Mouse (Mus musculus): ENCODE results near the gene Npepps. TPM values are rescaled to one million over a fixed set of nuclear protein-coding genes. Genes with fewer than 3 reads are reported as not detected.
"Not testable (repeated sequence)": the region's sequence is repeated elsewhere in the genome, so short reads cannot be mapped to it uniquely, and the experiment has no call there.

Npepps gene
- polyA plus RNA-seq, 1 experiment, result 81.2 TPM

DNA sequence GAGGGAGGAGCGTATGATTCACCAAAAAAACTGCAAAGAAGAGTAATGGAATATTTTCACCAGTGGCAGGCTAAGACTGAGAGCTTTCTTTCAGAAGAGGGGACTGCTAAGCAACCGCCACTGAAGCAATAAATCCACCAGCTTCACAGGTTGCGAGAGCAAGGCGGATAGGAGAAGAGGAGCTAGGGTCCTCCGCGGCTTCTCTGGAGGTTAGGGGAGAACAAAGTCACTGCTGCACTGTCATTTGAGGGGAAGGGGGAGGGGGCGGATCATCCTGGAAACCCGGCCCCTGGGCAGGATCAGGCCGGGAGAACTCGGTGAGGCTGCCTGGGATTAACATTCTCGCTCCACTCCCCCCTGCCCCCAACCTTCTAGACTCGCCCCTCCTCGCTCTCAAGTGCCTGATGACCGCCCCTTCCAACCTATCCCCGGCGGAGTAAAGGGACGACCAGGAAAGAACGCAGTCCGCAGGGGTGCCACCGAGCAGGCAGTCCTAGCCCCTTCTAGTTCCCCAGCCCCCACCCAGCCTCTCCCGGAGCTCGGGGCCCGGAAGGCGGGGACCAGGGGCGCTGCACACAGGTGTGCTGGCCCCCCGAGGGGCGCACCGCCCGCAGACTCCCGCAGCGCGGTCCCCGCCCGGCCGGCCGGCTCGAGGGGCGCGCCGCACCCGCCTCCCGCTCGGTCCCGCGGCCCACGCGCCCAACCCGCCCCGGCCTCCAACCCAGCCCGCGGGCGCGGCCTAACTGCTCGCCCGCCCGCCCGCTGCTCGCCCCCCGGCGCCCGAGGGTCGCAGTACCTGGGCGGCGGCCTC lies 828 bp downstream of the Npepps start:
- peak; percentile 54; the same call in 1 of the 2 replicates for TF ChIP-seq POLR2A (IDR thresholded peaks at IDR 0.05; ENCODE audit: extremely low read depth, insufficient read depth, low read length)
- no peak for TF ChIP-seq CTCF (IDR thresholded peaks at IDR 0.05; ENCODE audit: extremely low read depth, insufficient read depth, low read length)
- Histone ChIP-seq H3K27ac (ENCODE audit: insufficient read depth, low read length) (peak overlapping the region; percentile 100), H3K4me1 (ENCODE audit: control insufficient read depth, insufficient read depth, low read length) (peaks cover 2% of the 10 kb centered on the region; the same call in 1 of the 2 replicates), H3K4me3 (ENCODE audit: insufficient read depth, low read length) (peak overlapping the region; percentile 84)

GRCm38 (mm10) chr11:97279040-97279404 lies 1.4 kb downstream of the Npepps start:
- Histone ChIP-seq H3K4me3 (ENCODE audit: insufficient read depth, low read length) (peak overlapping the region; percentile 84), H3K4me1 (ENCODE audit: control insufficient read depth, insufficient read depth, low read length) (peaks cover 2% of the 10 kb centered on the region; the same call in 1 of the 2 replicates), H3K27ac (ENCODE audit: insufficient read depth, low read length) (peak overlapping the region; percentile 100)
- TF ChIP-seq POLR2A (IDR thresholded peaks at IDR 0.05; ENCODE audit: extremely low read depth, insufficient read depth, low read length) (no peak), CTCF (IDR thresholded peaks at IDR 0.05; ENCODE audit: extremely low read depth, insufficient read depth, low read length) (no peak)

DNA sequence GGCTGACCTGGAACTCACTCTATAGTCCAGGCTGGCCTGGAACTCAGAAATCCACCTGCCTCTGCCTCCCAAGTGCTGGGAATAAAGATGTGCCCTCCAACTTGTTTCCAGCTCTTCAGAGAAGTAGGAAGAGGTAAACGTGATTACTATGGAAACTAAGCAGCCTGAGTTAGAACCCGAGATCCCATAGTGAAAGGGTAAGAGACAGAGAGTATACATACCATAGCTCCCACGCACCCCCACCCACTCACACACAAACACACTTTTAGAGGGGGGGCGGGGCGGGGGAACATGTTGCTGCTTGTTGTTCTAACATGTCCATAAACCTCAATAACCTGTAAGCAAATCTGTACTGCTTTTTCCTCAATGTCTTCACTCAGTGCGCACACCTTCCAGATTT lies 2.0 kb downstream of the Npepps start:
- H3K27ac ChIP-seq (ENCODE audit: insufficient read depth, low read length), result no peak overlapping the region
- peaks cover 2% of the 10 kb centered on the region; the same call in 1 of the 2 replicates for H3K4me1 ChIP-seq (ENCODE audit: control insufficient read depth, insufficient read depth, low read length)
- no peak for TF ChIP-seq CTCF (IDR thresholded peaks at IDR 0.05; ENCODE audit: extremely low read depth, insufficient read depth, low read length)
- peak overlapping the region; percentile 84; the same call in 1 of the 2 replicates for H3K4me3 ChIP-seq (ENCODE audit: insufficient read depth, low read length)

GRCm38 (mm10) chr11:97277166-97277565 lies 3.3 kb downstream of the Npepps start:
- no peak overlapping the region for H3K27ac ChIP-seq (ENCODE audit: insufficient read depth, low read length)
- no peak overlapping the region for H3K4me3 ChIP-seq (ENCODE audit: insufficient read depth, low read length)
- H3K4me1 ChIP-seq (ENCODE audit: control insufficient read depth, insufficient read depth, low read length), result peaks cover 2% of the 10 kb centered on the region; the same call in 1 of the 2 replicates
- TF ChIP-seq POLR2A (IDR thresholded peaks at IDR 0.05; ENCODE audit: extremely low read depth, insufficient read depth, low read length) (no peak), CTCF (IDR thresholded peaks at IDR 0.05; ENCODE audit: extremely low read depth, insufficient read depth, low read length) (no peak)

GRCm38 (mm10) chr11:97276019-97276418 lies 4.4 kb downstream of the Npepps start:
- no peak for TF ChIP-seq POLR2A (IDR thresholded peaks at IDR 0.05; ENCODE audit: extremely low read depth, insufficient read depth, low read length)
- Histone ChIP-seq H3K4me3 (ENCODE audit: insufficient read depth, low read length) (no peak overlapping the region), H3K27ac (ENCODE audit: insufficient read depth, low read length) (no peak overlapping the region), H3K4me1 (ENCODE audit: control insufficient read depth, insufficient read depth, low read length) (peaks cover 2% of the 10 kb centered on the region; the same call in 1 of the 2 replicates)

GRCm38 (mm10) chr11:97275349-97275748 lies 5.1 kb downstream of the Npepps start:
- TF ChIP-seq CTCF (IDR thresholded peaks at IDR 0.05; ENCODE audit: extremely low read depth, insufficient read depth, low read length) (no peak), POLR2A (IDR thresholded peaks at IDR 0.05; ENCODE audit: extremely low read depth, insufficient read depth, low read length) (no peak)
- H3K4me1 ChIP-seq (ENCODE audit: control insufficient read depth, insufficient read depth, low read length), result peaks cover 2% of the 10 kb centered on the region; the same call in 1 of the 2 replicates
- H3K27ac ChIP-seq (ENCODE audit: insufficient read depth, low read length), result no peak overlapping the region
- H3K4me3 ChIP-seq (ENCODE audit: insufficient read depth, low read length), result no peak overlapping the region

DNA sequence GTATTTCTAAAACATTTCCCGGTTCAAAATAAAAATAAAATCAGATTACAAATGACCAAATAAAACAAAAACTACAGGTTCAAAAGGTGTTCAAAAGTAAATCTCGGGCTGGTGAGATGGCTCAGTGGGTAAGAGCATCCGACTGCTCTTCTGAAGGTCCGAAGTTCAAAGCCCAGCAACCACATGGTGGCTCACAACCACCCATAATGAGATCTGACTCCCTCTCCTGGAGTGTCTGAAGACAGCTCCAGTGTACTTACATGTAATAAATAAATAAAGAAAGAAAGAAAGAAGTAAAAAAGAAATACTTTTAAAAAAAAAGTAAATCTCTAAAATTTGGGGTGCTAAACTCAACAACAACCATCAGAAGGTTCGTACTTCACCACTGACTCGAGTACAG lies 5.5 kb downstream of the Npepps start:
- H3K4me3 ChIP-seq (ENCODE audit: insufficient read depth, low read length); H3K4me1 ChIP-seq (ENCODE audit: control insufficient read depth, insufficient read depth, low read length); H3K27ac ChIP-seq (ENCODE audit: insufficient read depth, low read length): not testable (repeated sequence)

- no peak overlapping the region for H3K4me3 ChIP-seq (ENCODE audit: insufficient read depth, low read length)
- no peak overlapping the region for H3K27ac ChIP-seq (ENCODE audit: insufficient read depth, low read length)
- H3K4me1 ChIP-seq (ENCODE audit: control insufficient read depth, insufficient read depth, low read length), result peaks cover 2% of the 10 kb centered on the region; the same call in 1 of the 2 replicates
- TF ChIP-seq POLR2A (IDR thresholded peaks at IDR 0.05; ENCODE audit: extremely low read depth, insufficient read depth, low read length) (no peak), CTCF (IDR thresholded peaks at IDR 0.05; ENCODE audit: extremely low read depth, insufficient read depth, low read length) (no peak)
Observed at GRCm38 (mm10) chr11:97273613-97274012, 6.8 kb downstream of the Npepps start.

GRCm38 (mm10) chr11:97272835-97273234 lies 7.6 kb downstream of the Npepps start:
- H3K27ac ChIP-seq (ENCODE audit: insufficient read depth, low read length), result no peak overlapping the region
- H3K4me1 ChIP-seq (ENCODE audit: control insufficient read depth, insufficient read depth, low read length), result no peaks in the 10 kb centered on the region; the same call in 1 of the 2 replicates
- TF ChIP-seq POLR2A (IDR thresholded peaks at IDR 0.05; ENCODE audit: extremely low read depth, insufficient read depth, low read length) (no peak), CTCF (IDR thresholded peaks at IDR 0.05; ENCODE audit: extremely low read depth, insufficient read depth, low read length) (no peak)
- H3K4me3 ChIP-seq (ENCODE audit: insufficient read depth, low read length), result no peak overlapping the region

- not testable (repeated sequence) for H3K4me1 ChIP-seq (ENCODE audit: control insufficient read depth, insufficient read depth, low read length); H3K27ac ChIP-seq (ENCODE audit: insufficient read depth, low read length); H3K4me3 ChIP-seq (ENCODE audit: insufficient read depth, low read length)
Observed at GRCm38 (mm10) chr11:97270004-97270403, 10.4 kb downstream of the Npepps start.

DNA sequence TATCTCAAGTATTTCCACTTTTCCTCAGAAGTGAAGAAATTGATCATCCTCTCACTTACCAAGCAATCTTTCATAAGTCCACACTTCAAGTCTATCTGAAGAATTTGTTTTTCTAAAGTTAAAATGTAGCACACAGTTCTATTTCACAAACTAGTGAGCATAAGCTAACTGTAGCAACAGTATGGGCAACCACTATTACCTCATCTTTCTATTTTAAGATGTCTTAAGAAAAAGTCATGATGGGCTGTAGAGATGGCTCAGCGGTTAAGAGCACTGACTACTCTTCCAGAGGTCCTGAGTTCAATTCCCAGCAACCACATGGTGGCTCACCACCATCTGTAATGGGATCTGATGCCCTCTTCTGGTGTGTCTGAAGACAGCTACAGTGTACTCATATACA lies 13.9 kb downstream of the Npepps start:
- H3K4me3 ChIP-seq (ENCODE audit: insufficient read depth, low read length); H3K27ac ChIP-seq (ENCODE audit: insufficient read depth, low read length); H3K4me1 ChIP-seq (ENCODE audit: control insufficient read depth, insufficient read depth, low read length): not testable (repeated sequence)

DNA sequence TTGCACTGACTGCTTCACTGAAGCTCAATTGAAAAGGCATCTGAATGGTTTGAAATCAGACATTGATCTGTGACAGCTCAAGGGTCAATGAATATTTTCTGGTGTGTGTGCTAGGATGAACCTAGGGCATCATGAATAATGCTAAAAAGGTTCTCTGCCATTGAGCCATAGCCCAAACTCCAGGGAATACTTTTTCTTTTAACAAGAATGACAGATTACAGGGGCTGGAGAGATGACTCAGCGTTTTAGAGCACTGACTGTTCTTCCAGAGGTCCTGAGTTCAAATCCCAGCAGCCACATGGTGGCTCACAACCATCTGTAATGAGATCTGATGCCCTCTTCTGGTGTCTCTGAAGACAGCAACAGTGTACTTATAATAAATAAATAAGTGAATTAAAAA lies 30.8 kb downstream of the Npepps start:
- H3K4me1 ChIP-seq (ENCODE audit: control insufficient read depth, insufficient read depth, low read length); H3K27ac ChIP-seq (ENCODE audit: insufficient read depth, low read length); H3K4me3 ChIP-seq (ENCODE audit: insufficient read depth, low read length): not testable (repeated sequence)
